8 mouse cellular contexts compared by ENCODE assay signal in the genomic region with DNA sequence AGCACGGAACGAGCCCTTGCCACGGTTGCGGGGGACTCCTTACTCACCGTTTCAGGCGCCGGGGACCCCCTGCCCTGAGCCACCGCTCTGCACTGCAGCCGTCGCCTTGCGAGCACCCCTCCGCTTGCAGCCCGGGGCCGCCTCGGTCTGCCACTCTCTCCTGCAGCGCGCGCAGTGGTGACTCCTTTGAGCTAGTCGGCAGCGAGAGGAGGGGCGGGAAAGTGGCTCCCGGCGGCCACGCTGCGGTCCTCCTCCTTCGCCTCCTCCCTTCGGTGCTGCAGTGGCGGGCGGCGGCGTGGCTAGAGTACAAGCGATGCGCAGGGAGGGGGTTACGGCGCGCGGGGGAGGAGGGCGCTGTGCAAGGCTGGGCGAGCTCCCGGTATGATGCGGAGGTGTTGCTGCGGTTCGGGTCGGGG. TPM values are rescaled to one million over a fixed set of nuclear protein-coding genes. Genes with fewer than 3 reads are reported as not detected.
DNase-seq lines count a peak whose midpoint lies in the region; ATAC-seq and TF ChIP-seq lines count a peak whose summit lies in the region.

Gene Sv2c (minus strand): TSS at position 177 of the 416 bp plus-strand sequence.

- no peak for TF ChIP-seq CTCF in ES-Bruce4 (IDR thresholded peaks at IDR 0.05; ENCODE audit: low read depth, low read length)
- TF ChIP-seq CTCF in heart, postnatal 0 days (IDR thresholded peaks at IDR 0.05; ENCODE audit: low read depth): no peak

- DNase-seq in cerebellum, adult 11-12 months: peak; percentile 5
- DNase-seq in cerebellum, adult 11 months: no peak
- peak; percentile 88 for DNase-seq in embryo, embryonic 11 days
- peak; percentile 24 for DNase-seq in heart, postnatal 0 days (ENCODE audit: low spot score)
- DNase-seq in left cerebral cortex, adult 18-20 months (ENCODE audit: low spot score in 2 of 2): peak; percentile 62 to 76
- DNase-seq in telencephalon, adult 2 months (ENCODE audit: low read depth, low spot score): peak; percentile 49

- no peaks in the 10 kb centered on the region for H3K4me1 ChIP-seq in ES-Bruce4 (ENCODE audit: control insufficient read depth, insufficient read depth, low read length)
- H3K4me1 ChIP-seq in heart, postnatal 0 days (ENCODE audit: control insufficient read depth, insufficient read depth): peaks cover 5% of the 10 kb centered on the region; the same call in 1 of the 2 replicates
- peaks cover 26% of the 10 kb centered on the region for H3K4me1 ChIP-seq in midbrain, embryonic 15.5 days

- TF ChIP-seq EP300 in ES-Bruce4 (IDR thresholded peaks at IDR 0.05; ENCODE audit: insufficient read depth, low read depth, low read length): no peak
- TF ChIP-seq EP300 in heart, postnatal 0 days (IDR thresholded peaks at IDR 0.05; ENCODE audit: low read depth): no peak

- H3K4me2 ChIP-seq in heart, postnatal 0 days (ENCODE audit: low read depth, low read length): peak within 1 kb of the TSS; percentile 85
- peak within 1 kb of the TSS; percentile 97 for H3K4me2 ChIP-seq in midbrain, embryonic 15.5 days

- H3K36me3 ChIP-seq in ES-Bruce4 (ENCODE audit: control insufficient read depth, insufficient read depth, low read length, poor library complexity, severe bottlenecking): no peaks in the 10 kb centered on the region
- H3K36me3 ChIP-seq in heart, postnatal 0 days (replicated peaks; ENCODE audit: control insufficient read depth, insufficient read depth, low read length): no peaks in the 10 kb centered on the region
- no peaks in the 10 kb centered on the region for H3K36me3 ChIP-seq in midbrain, embryonic 15.5 days (replicated peaks)

- H3K27ac ChIP-seq in ES-Bruce4 (ENCODE audit: insufficient read depth, low read length): no peak within 1 kb of the TSS
- no peak within 1 kb of the TSS for H3K27ac ChIP-seq in heart, postnatal 0 days (ENCODE audit: low read depth)
- H3K27ac ChIP-seq in midbrain, embryonic 15.5 days: peak within 1 kb of the TSS; percentile 62

- peak; percentile 55 for ATAC-seq in heart, postnatal 0 days (ENCODE audit: insufficient read depth, low read depth)
- ATAC-seq in midbrain, embryonic 15.5 days (replicated peaks): peak; percentile 75

- no peak within 1 kb of the TSS for H3K9ac ChIP-seq in ES-Bruce4 (ENCODE audit: low read depth, poor library complexity, severe bottlenecking)
- no peak within 1 kb of the TSS for H3K9ac ChIP-seq in heart, postnatal 0 days (replicated peaks; ENCODE audit: low read depth, low read length)
- peak within 1 kb of the TSS; percentile 55 for H3K9ac ChIP-seq in midbrain, embryonic 15.5 days

- H3K27me3 ChIP-seq in ES-Bruce4 (ENCODE audit: control insufficient read depth, insufficient read depth, low read length, poor library complexity, severe bottlenecking): peaks cover 20% of the 10 kb centered on the region
- peaks cover 70% of the 10 kb centered on the region for H3K27me3 ChIP-seq in heart, postnatal 0 days (ENCODE audit: control insufficient read depth, insufficient read depth, low read length)
- H3K27me3 ChIP-seq in midbrain, embryonic 15.5 days (replicated peaks): peaks cover 28% of the 10 kb centered on the region

- no peak for TF ChIP-seq POLR2A in ES-Bruce4 (IDR thresholded peaks at IDR 0.05; ENCODE audit: insufficient read depth, low read length)

- no peaks in the 10 kb centered on the region for H3K9me3 ChIP-seq in ES-Bruce4 (replicated peaks; ENCODE audit: control insufficient read depth, insufficient read depth, low read length, poor library complexity, severe bottlenecking)
- no peaks in the 10 kb centered on the region for H3K9me3 ChIP-seq in heart, postnatal 0 days (replicated peaks; ENCODE audit: control insufficient read depth, low read length)
- H3K9me3 ChIP-seq in midbrain, embryonic 15.5 days: no peaks in the 10 kb centered on the region

- H3K4me3 ChIP-seq in ES-Bruce4 (ENCODE audit: low read depth, low read length): peak within 1 kb of the TSS; percentile 77
- peak within 1 kb of the TSS; percentile 49 for H3K4me3 ChIP-seq in heart, postnatal 0 days (ENCODE audit: low read depth, low read length)
- peak within 1 kb of the TSS; percentile 51 for H3K4me3 ChIP-seq in midbrain, embryonic 15.5 days

- WGBS in heart, postnatal 0 days: under 1% methylated on average over 44 of the region's 44 CpGs
- 0% methylated on average over 39 of the region's 44 CpGs for WGBS in midbrain, embryonic 15.5 days

RNA-seq across cellular contexts. Expression of gene Sv2c, which starts in this region (rescaled TPM):
- polyA plus RNA-seq in ES-Bruce4 (2011; ENCODE audit: insufficient read depth, insufficient read length, low read depth, missing spikeins): 0.19 TPM in 1 of 2 replicates, not detected in the other
- total RNA-seq in heart, postnatal 0 days (2014; rRNA removed; ENCODE audit: low replicate concordance): 0.15 and 1.2 TPM in 2 replicates
- polyA plus RNA-seq in heart, postnatal 0 days (2015; fragmentation: Nextera tagmentation; extraction: Ambion mirVana): 0.25 and 0.32 TPM in 2 replicates
- 10 to 100 TPM; 31.9 to 34.5 TPM for total RNA-seq in left cerebral cortex, adult 18-20 months (2021)
- 9.1 and 10.9 TPM in 2 replicates for polyA plus RNA-seq in midbrain, embryonic 15.5 days (2015; fragmentation: Nextera tagmentation; extraction: Ambion mirVana)

Comparison
In these comparisons a context has a peak if more than half of its experiments do, and no peak if none do; other contexts are left out.
1. RNA of gene Sv2c (total RNA-seq): 31.9 to 34.5 TPM in left cerebral cortex, adult 18-20 months; 0.15 to 1.2 TPM in heart, postnatal 0 days; every median in the first group is over 10 times any median in the second.
2. Peak in every context shown above with its lines, with median percentiles within 50 percentile points of each other: H3K4me3 ChIP-seq.